Mouse (Mus musculus) heart, embryonic 12.5 days (tissue): ENCODE results near the gene 2210408I21Rik. TPM values are rescaled to one million over a fixed set of nuclear protein-coding genes. Genes with fewer than 3 reads are reported as not detected.

Experiments
- ATAC-seq: fragments of 200-750 bp; cut with Nextera tagmentation; 2 replicates; pipeline ENCODE4 v1.8.0; 2017; ENCODE audit warnings: moderate TSS enrichment, moderate library complexity; ENCODE audit not compliant: insufficient number of reproducible peaks, low FRiP score
- H3K27ac ChIP-seq: fragments of 300-500 bp; sonication (generic); 2 replicates; pipeline ENCODE4 v1.5.1; 2016; ENCODE audit warnings: mild to moderate bottlenecking, moderate library complexity; ENCODE audit not compliant: poor library complexity, severe bottlenecking
- H3K27me3 ChIP-seq: fragments of 300-500 bp; sonication (generic); replicated peaks from 2 replicates; pipeline ENCODE4 v1.6.1; 2016; ENCODE audit warnings: mild to moderate bottlenecking, moderate library complexity
- H3K36me3 ChIP-seq: fragments of 300-500 bp; sonication (generic); 2 replicates; pipeline ENCODE4 v1.6.1; 2016; ENCODE audit warnings: mild to moderate bottlenecking, moderate library complexity
- H3K4me1 ChIP-seq: fragments of 300-500 bp; sonication (generic); replicated peaks from 2 replicates; pipeline ENCODE4 v1.6.1; 2016; ENCODE audit warnings: mild to moderate bottlenecking
- H3K4me2 ChIP-seq: fragments of 300-500 bp; sonication (generic); 2 replicates; pipeline ENCODE4 v1.6.1; 2016; ENCODE audit warnings: mild to moderate bottlenecking, moderate library complexity
- H3K4me3 ChIP-seq: fragments of 300-500 bp; sonication (generic); 2 replicates; pipeline ENCODE4 v1.5.1; 2016; ENCODE audit warnings: mild to moderate bottlenecking
- H3K9ac ChIP-seq: fragments of 300-500 bp; sonication (generic); 2 replicates; pipeline ENCODE4 v1.6.1; 2016; ENCODE audit warnings: mild to moderate bottlenecking, moderate library complexity
- H3K9me3 ChIP-seq: fragments of 300-500 bp; sonication (generic); replicated peaks from 2 replicates; pipeline ENCODE4 v1.6.1; 2016; ENCODE audit warnings: mild to moderate bottlenecking, moderate library complexity
- WGBS: fragments of 180-500 bp; shearing (Covaris S2); methylation state at CpG from one replicate; pipeline ENCODE4 v1.1.7; 2016; 5-methylcytosine and 5-hydroxymethylcytosine counted together
- polyA plus RNA-seq: library from polyadenylated mRNA; unstranded; fragments of >200 nt; fragmentation: Nextera tagmentation; extraction: Ambion mirVana; gene quantifications from 2 replicates; pipeline ENCODE4 v1.2.1, GENCODE M21; 2016

2210408I21Rik gene
- polyA plus RNA-seq, 1 experiment from 2014 or later: 6.7 TPM

DNA sequence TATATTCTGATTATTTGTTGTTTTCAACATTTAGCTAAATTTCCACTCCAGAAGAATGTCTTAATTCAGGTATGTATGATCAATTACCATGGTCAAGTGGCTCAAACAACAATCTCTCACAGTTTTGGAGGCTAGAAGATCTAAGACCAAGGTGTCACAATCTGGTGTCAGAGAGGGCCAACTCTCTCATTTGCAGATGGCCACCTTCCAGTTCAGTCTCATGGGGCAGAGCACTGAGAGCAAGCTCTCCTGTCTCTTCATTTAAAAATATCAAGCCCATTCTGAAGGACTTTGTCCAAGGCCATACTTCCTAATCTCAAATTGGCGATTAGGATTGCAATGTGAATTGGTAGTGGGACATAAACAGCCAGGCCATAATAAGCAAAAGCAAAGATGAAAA lies 378.7 kb downstream of the 2210408I21Rik start:
- no peak for ATAC-seq
- no peaks in the 10 kb centered on the region for H3K4me1 ChIP-seq
- H3K4me2 ChIP-seq: no peak overlapping the region
- H3K4me3 ChIP-seq: no peak overlapping the region
- H3K27me3 ChIP-seq: no peaks in the 10 kb centered on the region
- no peaks in the 10 kb centered on the region for H3K9me3 ChIP-seq
- no peak overlapping the region for H3K9ac ChIP-seq
- 73% methylated on average over 1 of the region's 1 CpGs for WGBS
- no peaks in the 10 kb centered on the region for H3K36me3 ChIP-seq
- no peak overlapping the region for H3K27ac ChIP-seq

DNA sequence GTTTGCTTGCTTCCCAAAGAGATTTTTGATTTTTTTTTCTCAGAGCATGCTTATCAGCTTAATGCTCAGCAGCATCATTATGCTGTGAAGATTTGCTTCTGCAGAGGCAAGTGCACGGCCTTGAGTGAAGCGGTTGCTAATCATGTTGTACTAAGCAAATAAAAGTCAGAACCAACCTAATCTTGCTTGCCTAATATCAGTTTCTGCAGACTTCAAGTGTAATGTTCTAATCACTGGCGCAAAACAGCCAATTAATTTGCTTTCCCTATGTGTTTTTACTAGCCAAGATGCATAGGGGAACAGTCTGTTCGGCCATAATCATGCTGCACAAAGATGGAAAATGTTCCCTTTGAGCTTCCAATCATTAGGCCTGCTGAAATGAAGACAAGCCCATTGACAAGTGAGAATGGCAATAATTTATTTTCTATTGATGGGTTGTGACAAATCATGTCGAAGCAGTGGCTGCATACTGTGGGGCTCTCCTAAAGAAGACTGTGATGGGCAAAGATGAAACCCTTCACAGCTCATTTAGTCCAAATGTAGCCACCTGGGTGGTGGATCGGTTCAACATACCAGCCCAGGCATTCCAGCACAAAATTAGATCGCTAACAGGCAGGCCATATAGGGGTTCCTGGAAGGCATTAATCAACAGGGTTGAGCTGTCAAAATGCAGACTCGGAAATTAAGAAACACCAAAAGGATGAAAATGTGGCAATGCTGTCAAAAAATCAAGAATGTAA lies 393.8 kb downstream of the 2210408I21Rik start:
- Histone ChIP-seq H3K27me3 (no peaks in the 10 kb centered on the region), H3K9me3 (no peaks in the 10 kb centered on the region), H3K4me2 (no peak overlapping the region), H3K4me1 (no peaks in the 10 kb centered on the region), H3K27ac (no peak overlapping the region), H3K36me3 (no peaks in the 10 kb centered on the region), H3K4me3 (no peak overlapping the region), H3K9ac (no peak overlapping the region)
- ATAC-seq: no peak
- 67% methylated on average over 8 of the region's 8 CpGs for WGBS

DNA sequence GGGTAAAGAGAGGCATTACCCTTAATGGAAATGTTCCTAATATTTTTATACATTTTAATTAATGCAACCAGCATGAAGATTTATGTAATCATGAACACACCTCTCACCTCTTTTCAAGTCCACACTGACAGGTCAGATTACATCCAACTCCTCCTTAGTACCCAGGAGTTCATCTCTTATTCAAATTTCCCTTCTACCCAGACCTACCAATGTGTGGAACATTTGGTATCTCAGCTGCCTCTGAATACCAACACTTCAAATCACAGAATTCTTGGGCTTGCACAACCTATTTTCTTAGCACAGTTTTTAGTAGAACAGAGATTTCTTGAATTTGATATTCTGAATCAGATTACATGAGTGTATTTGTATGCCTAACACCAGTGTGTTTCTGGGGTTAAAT lies 394.4 kb downstream of the 2210408I21Rik start:
- Histone ChIP-seq H3K9me3 (no peaks in the 10 kb centered on the region), H3K4me1 (no peaks in the 10 kb centered on the region), H3K27me3 (no peaks in the 10 kb centered on the region), H3K9ac (no peak overlapping the region), H3K4me3 (no peak overlapping the region), H3K4me2 (no peak overlapping the region), H3K27ac (no peak overlapping the region), H3K36me3 (no peaks in the 10 kb centered on the region)
- no peak for ATAC-seq

DNA sequence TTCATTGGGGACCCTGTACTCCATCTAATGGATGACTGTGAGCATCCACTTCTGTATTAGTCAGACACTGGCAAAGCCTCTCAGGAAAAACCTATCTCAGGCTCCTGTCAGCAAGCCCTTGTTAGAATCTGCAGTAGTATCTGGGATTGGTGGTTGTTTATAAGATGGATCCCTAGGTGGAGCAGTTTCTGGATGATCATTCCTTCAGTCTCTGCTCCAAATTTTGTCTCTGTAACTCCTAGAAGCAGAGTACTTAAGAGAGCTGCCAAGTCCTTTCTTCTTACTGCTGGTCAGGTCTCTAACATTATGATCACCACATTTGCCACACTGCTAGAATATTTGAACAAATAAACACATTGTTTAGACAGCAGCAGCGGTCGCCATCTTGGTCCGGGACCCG lies 402.1 kb downstream of the 2210408I21Rik start:
- Histone ChIP-seq H3K4me3 (no peak overlapping the region), H3K36me3 (no peaks in the 10 kb centered on the region), H3K4me2 (no peak overlapping the region), H3K27ac (no peak overlapping the region), H3K27me3 (no peaks in the 10 kb centered on the region), H3K4me1 (no peaks in the 10 kb centered on the region), H3K9ac (no peak overlapping the region), H3K9me3 (0 out of 2 replicates have a peak, but pooled peaks cover 2% of the 10 kb centered on the region)
- 80% methylated on average over 4 of the region's 4 CpGs for WGBS
- ATAC-seq: no peak

DNA sequence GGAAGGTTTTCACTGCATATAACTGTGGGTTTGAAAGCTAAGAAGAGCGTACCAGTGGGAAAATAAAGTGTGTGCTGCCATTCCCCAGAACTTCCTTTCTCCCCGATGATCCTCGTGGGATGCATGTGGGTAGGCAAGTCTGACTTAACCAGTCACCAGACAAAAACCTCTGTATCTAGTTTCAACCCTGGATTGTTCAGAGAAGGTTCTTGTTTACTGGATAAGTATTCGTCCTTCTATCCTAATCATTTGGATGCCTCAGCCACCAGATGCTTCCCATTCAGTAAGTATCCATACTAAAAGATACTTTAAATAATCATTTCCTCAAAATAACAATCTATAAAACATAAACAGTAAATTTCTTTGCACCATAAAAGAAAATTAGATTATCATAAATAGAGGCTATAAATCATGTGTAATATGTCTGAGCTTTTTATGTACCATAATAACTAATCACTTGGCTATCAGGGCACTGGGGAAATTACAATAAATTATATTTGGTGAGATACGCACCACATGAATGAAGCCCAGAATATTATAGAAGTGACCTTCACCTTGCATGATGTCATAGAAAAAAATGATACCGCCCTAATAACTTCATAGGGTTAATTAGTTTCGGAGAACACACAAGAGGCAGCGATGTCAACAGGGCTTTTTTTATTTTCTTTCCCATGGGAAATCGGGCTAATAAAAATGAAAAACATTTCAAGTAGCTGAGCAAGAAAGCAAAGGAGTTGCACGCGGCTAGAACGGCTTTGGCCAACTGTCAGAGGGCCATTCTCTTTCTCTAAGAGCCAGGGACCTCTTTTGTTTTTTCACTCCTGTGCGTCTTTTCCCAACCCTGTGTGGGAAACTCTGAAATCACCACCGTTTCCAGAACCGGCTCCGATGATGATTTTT lies 412.4 kb downstream of the 2210408I21Rik start:
- no peaks in the 10 kb centered on the region for H3K27me3 ChIP-seq
- H3K9me3 ChIP-seq: no peaks in the 10 kb centered on the region
- no peaks in the 10 kb centered on the region for H3K36me3 ChIP-seq
- H3K27ac ChIP-seq: no peak overlapping the region
- H3K9ac ChIP-seq: no peak overlapping the region
- no peaks in the 10 kb centered on the region for H3K4me1 ChIP-seq
- H3K4me2 ChIP-seq: no peak overlapping the region
- ATAC-seq: no peak
- 56% methylated on average over 16 of the region's 16 CpGs for WGBS
- H3K4me3 ChIP-seq: no peak overlapping the region

DNA sequence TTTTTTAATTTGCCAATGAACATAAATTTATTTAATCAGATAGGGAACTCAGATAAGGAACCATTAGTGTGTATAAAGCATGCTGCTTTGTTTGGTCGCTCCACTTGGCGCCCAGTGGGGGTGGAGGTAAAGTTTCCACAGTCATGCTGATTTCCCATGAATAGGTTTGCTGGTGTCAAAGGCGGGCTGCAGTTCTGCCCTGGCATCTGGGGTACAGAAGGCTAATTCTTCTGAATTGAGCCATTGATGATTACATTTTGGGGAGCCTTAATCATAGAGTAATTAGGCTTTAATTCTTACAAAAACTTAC lies 413.0 kb downstream of the 2210408I21Rik start:
- ATAC-seq: no peak

DNA sequence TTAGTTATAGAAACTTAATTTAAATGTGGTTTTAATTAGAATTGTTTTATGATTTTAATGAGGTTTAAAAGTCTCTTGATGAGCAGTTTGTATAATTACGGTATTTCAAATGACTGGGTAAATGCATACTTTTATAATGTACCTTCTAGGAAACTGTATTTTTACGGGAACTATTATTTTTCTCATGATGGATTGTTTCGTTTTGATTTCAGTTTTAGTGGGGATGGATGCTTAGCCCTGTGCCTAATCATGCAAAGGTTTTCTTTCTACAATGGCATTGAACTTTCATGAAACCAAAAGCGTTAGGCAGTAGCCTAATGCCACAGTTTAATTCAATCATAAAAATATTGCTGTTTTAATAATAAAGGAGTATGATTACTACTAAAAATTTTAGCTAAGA lies 413.4 kb downstream of the 2210408I21Rik start:
- no peaks in the 10 kb centered on the region for H3K36me3 ChIP-seq
- no peak overlapping the region for H3K4me2 ChIP-seq
- 81% methylated on average over 4 of the region's 4 CpGs for WGBS
- no peaks in the 10 kb centered on the region for H3K4me1 ChIP-seq
- H3K9ac ChIP-seq: no peak overlapping the region
- H3K4me3 ChIP-seq: no peak overlapping the region
- no peak for ATAC-seq
- no peaks in the 10 kb centered on the region for H3K9me3 ChIP-seq
- no peak overlapping the region for H3K27ac ChIP-seq
- no peaks in the 10 kb centered on the region for H3K27me3 ChIP-seq

More for the DNA sequence above, 413.0 kb downstream of the 2210408I21Rik start:
- WGBS: 24% methylated on average over 3 of the region's 3 CpGs
- Histone ChIP-seq H3K4me2 (no peak overlapping the region), H3K9me3 (no peaks in the 10 kb centered on the region), H3K27ac (no peak overlapping the region), H3K4me1 (no peaks in the 10 kb centered on the region), H3K9ac (no peak overlapping the region), H3K4me3 (no peak overlapping the region), H3K27me3 (no peaks in the 10 kb centered on the region), H3K36me3 (no peaks in the 10 kb centered on the region)

DNA sequence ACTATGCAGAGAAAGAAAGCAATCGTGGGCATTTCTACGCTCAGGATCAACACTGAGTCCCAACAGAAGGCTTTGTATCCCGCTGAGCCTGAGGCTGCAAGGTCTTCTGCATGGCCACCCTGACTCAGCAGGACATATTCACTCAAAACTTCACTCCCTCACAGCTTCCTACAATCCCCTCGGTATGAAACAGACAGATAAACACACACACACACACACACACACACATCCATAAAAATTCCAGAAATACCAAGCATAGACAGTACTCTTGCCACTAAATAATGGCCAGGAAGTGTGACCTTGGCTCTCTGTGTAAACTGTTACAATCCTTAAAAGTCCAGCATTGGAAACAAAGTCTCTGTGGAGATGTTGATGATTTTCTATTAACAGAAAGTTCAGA lies 458.7 kb downstream of the 2210408I21Rik start:
- no peak overlapping the region for H3K9ac ChIP-seq
- 65% methylated on average over 4 of the region's 4 CpGs for WGBS
- no peaks in the 10 kb centered on the region for H3K36me3 ChIP-seq
- no peak for ATAC-seq
- no peaks in the 10 kb centered on the region for H3K27me3 ChIP-seq
- H3K9me3 ChIP-seq: 0 out of 2 replicates have a peak, but pooled peaks cover 3% of the 10 kb centered on the region
- no peak overlapping the region for H3K4me2 ChIP-seq
- H3K4me1 ChIP-seq: no peaks in the 10 kb centered on the region
- H3K4me3 ChIP-seq: no peak overlapping the region
- H3K27ac ChIP-seq: no peak overlapping the region

DNA sequence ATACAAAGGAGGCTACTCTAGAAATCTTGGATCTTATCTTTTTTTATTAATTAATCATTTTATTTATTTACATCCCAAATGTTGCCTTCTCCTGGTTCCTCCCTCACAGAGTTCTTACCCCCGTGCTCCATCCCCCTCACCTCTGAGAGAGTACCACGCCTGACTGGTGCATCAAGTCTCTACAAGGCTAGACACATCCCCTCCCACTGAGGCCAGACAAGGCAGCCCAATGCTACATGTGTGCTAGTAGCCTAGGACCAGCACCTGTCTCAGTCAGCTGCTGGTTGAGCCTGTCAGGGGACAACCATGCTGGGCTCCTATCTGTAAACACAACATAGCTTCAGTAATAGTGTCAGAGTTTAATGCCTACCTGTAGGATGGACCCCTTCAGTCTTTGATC lies 480.0 kb downstream of the 2210408I21Rik start:
- no peak overlapping the region for H3K27ac ChIP-seq
- no peaks in the 10 kb centered on the region for H3K36me3 ChIP-seq
- H3K4me3 ChIP-seq: no peak overlapping the region
- H3K27me3 ChIP-seq: no peaks in the 10 kb centered on the region
- no peak overlapping the region for H3K9ac ChIP-seq
- H3K4me1 ChIP-seq: no peaks in the 10 kb centered on the region
- WGBS: 56% methylated on average over 2 of the region's 2 CpGs
- ATAC-seq: no peak
- H3K9me3 ChIP-seq: peaks cover 3% of the 10 kb centered on the region
- H3K4me2 ChIP-seq: no peak overlapping the region
